Mouse (Mus musculus): ENCODE results near the gene Vps50.

DNA sequence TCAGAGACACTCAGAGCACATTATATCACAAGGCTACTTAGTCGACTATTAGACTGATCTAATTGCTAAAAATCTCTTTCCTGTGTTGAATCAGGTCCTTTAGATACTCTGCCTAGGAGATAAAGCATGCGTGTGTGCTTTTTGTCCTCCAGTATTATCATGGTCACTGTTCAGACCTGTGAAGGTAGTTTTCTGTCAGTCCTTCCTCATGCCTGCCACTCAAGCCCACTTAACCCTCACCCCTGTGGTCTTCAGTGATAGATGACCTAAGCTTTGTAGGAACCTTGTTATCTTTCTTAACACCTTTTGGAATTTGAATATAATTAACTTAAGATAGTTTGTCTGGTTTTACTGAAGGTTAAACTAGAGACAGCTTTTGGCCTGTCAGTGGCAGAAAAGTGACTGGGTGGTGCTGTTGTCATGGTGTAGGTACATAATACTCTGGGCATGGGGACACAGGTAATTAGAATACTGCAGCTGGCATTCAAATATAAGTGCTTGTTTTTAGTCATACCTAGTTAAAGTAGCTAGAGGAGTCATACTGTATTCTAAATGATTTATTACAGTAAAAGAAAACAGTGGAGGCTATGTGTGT is 74.1 kb downstream of the Vps50 start:
- TF ChIP-seq CTCF (IDR thresholded peaks at IDR 0.05; ENCODE audit: borderline replicate concordance, insufficient read depth, low read depth, low read length) (no peak), POLR2A (IDR thresholded peaks at IDR 0.05; ENCODE audit: borderline replicate concordance, insufficient read depth, low read length) (no peak)

Measured in cerebellum, adult 2 months (tissue).